ENCODE assay signal across 17 mouse cellular contexts in the genomic region with DNA sequence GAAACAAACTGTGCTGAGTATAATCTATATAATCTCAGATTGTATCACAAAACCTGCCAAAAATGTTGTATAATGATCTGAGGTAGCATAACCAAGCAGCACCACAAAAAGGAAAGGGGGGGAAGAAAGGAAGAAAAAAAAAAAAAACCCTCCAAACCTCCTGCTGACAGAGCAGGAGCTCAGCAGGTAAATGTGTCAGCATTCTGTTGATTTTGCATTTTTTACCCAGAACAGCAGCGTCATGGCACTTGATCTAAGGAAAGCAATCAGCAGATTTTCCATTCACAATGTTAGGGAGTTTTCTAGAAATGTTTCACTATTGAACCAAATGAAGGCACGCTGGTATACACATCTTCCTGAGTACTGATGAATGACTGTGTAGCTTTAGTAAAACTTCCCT.
"Had no signal": no experiment of that assay in that cellular context is flagged by ENCODE, and none has a peak within 500 bp of the region (broad histone marks: within the 10 kb centered on the region; RNA-seq: fewer than 3 reads in every experiment).

No protein-coding gene starts in this region.

- H3K9ac ChIP-seq: intestine, embryonic 15.5 days; limb, embryonic 15.5 days; liver, embryonic 12.5 days; lung, embryonic 14.5 days; neural tube, embryonic 13.5 days had no signal

- H3K4me2 ChIP-seq: intestine, embryonic 15.5 days; limb, embryonic 15.5 days; liver, embryonic 12.5 days; lung, embryonic 14.5 days; midbrain, embryonic 11.5 days; neural tube, embryonic 13.5 days had no signal

- H3K9me3 ChIP-seq: intestine, embryonic 15.5 days; limb, embryonic 15.5 days; liver, embryonic 12.5 days; megakaryocyte, embryonic 14.5 days; neural tube, embryonic 13.5 days had no signal

- H3K4me3 ChIP-seq: intestine, embryonic 15.5 days; layer of hippocampus, adult 2 months; limb, embryonic 15.5 days; liver, embryonic 12.5 days; megakaryocyte, embryonic 14.5 days; neural tube, embryonic 13.5 days had no signal

- H3K36me3 ChIP-seq: intestine, embryonic 15.5 days had no signal

- H3K27me3 ChIP-seq: intestine, embryonic 15.5 days; limb, embryonic 15.5 days; liver, embryonic 12.5 days; megakaryocyte, embryonic 14.5 days; neural tube, embryonic 13.5 days had no signal

- H3K4me1 ChIP-seq: intestine, embryonic 15.5 days; limb, embryonic 15.5 days had no signal

- H3K27ac ChIP-seq: intestine, embryonic 15.5 days; layer of hippocampus, adult 2 months; limb, embryonic 15.5 days; liver, embryonic 12.5 days; neural tube, embryonic 13.5 days had no signal

- ATAC-seq: intestine, embryonic 15.5 days; liver, embryonic 12.5 days; midbrain, embryonic 16.5 days had no signal

- DNase-seq: kidney, adult 18-20 months; kidney, postnatal 4 days; lung, embryonic 14.5 days; lung, postnatal 10 days; lung, postnatal 4 days; retina, postnatal 1 day; right cerebral cortex, postnatal 4 days; thymus, adult 18-20 months; thymus, postnatal 36 days had no signal
